Mouse (Mus musculus) lung, embryonic 15.5 days (tissue): Measurements from ENCODE around the gene Pheta2. TPM values are rescaled to one million over a fixed set of nuclear protein-coding genes. Genes with fewer than 3 reads are reported as not detected.
A peak's percentile ranks its signal among the peaks of the same experiment; 100 is the strongest.

Experiments used
- ATAC-seq: fragments of 200-750 bp; cut with Nextera tagmentation; 2 replicates; pipeline ENCODE4 v1.8.0; 2017; ENCODE audit warnings: moderate number of reproducible peaks, borderline replicate concordance; ENCODE audit not compliant: low FRiP score, low TSS enrichment; ENCODE audit errors: extremely low read depth
- H3K27ac ChIP-seq: fragments of 300-500 bp; sonication (generic); 2 replicates; pipeline ENCODE4 v1.5.1; 2015; ENCODE audit warnings: moderate library complexity, mild to moderate bottlenecking, inconsistent platforms
- H3K27me3 ChIP-seq: fragments of 300-500 bp; sonication (generic); 2 replicates; pipeline ENCODE4 v1.6.1; 2015; ENCODE audit warnings: inconsistent platforms
- H3K36me3 ChIP-seq: fragments of 300-500 bp; sonication (generic); 2 replicates; pipeline ENCODE4 v1.6.1; 2015; ENCODE audit warnings: inconsistent platforms
- H3K4me1 ChIP-seq: fragments of 300-500 bp; sonication (generic); 2 replicates; pipeline ENCODE4 v1.6.1; 2015; ENCODE audit warnings: inconsistent platforms
- H3K4me2 ChIP-seq: fragments of 300-500 bp; sonication (generic); 2 replicates; pipeline ENCODE4 v1.6.1; 2015; ENCODE audit warnings: inconsistent platforms, mild to moderate bottlenecking, moderate library complexity
- H3K4me3 ChIP-seq: fragments of 300-500 bp; sonication (generic); 2 replicates; pipeline ENCODE4 v1.5.1; 2015; ENCODE audit warnings: mild to moderate bottlenecking, inconsistent platforms
- H3K9ac ChIP-seq: fragments of 300-500 bp; sonication (generic); 2 replicates; pipeline ENCODE4 v1.6.1; 2015; ENCODE audit warnings: inconsistent platforms
- H3K9me3 ChIP-seq: fragments of 300-500 bp; sonication (generic); 2 replicates; pipeline ENCODE4 v1.6.1; 2016; ENCODE audit warnings: inconsistent platforms
- WGBS: fragments of 180-500 bp; shearing (Covaris S2); methylation state at CpG from one replicate; pipeline ENCODE4 v1.1.7; 2015; 5-methylcytosine and 5-hydroxymethylcytosine counted together
- polyA plus RNA-seq: library from polyadenylated mRNA; unstranded; fragments of >200 nt; fragmentation: Nextera tagmentation; extraction: Ambion mirVana; gene quantifications from 2 replicates; pipeline ENCODE4 v1.2.1, GENCODE M21; 2015

Gene Pheta2
- polyA plus RNA-seq, 1 experiment from 2014 or later, result 15.4 TPM

DNA sequence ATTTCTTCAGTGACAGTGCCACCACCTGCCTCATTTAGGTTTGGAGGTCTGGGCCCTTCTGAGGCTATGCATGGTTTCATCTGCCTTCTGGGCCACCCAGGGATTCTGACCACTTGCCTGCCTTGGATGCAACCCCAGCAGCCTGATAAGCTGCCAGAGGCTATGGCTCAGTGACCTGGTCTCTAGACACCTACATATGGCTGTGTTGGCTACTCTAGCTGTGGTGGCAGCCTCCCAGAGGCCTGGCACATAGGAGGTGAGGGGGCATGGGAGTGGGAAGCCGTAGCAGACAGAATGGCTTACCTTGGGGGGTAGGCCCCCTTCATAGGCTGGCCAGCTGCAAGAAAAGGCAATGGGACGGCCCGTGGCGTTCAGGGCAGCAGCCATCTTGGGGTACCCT, 3.5 kb upstream of the Pheta2 start:
- H3K36me3 ChIP-seq, result peaks cover 20% of the 10 kb centered on the region; the same call in 1 of the 2 replicates
- WGBS, result 84% methylated on average over 4 of the region's 4 CpGs

DNA sequence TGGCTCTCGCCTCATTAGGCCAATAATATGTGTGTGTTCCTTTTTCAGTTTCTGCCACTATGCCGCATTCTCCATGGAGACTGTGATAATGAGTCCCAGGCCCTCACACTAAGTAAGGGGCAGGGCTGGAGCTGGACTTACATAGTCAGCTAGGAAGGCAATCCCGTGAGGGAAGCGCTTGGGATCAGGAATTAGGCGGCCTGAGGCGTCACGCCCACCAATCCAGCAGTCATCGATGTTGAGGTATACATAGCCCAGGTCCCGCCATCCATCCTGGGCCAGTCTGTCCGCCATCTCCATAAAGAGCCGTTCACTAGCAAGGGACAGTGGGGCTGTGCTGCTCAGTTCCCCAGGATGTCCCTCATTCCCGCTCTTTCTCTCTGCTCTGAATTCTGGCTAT, 2.1 kb upstream of the Pheta2 start:
- Histone ChIP-seq H3K4me1 (peaks cover 20% of the 10 kb centered on the region), H3K27me3 (no peaks in the 10 kb centered on the region), H3K9ac (no peak overlapping the region), H3K4me3 (no peak overlapping the region), H3K27ac (no peak overlapping the region), H3K36me3 (peaks cover 18% of the 10 kb centered on the region; the same call in 1 of the 2 replicates), H3K4me2 (no peak overlapping the region), H3K9me3 (no peaks in the 10 kb centered on the region)
- WGBS, result 91% methylated on average over 12 of the region's 12 CpGs
- no peak for ATAC-seq

More for the DNA sequence above, 3.5 kb upstream of the Pheta2 start:
- peaks cover 11% of the 10 kb centered on the region for H3K4me1 ChIP-seq
- H3K27ac ChIP-seq, result no peak overlapping the region
- no peak for ATAC-seq
- no peaks in the 10 kb centered on the region for H3K9me3 ChIP-seq
- no peak overlapping the region for H3K9ac ChIP-seq
- no peak overlapping the region for H3K4me3 ChIP-seq
- H3K27me3 ChIP-seq, result no peaks in the 10 kb centered on the region
- no peak overlapping the region for H3K4me2 ChIP-seq

GRCm38 (mm10) chr15:82337875-82338274, 867 bp upstream of the Pheta2 start:
- peak overlapping the region; percentile 71 for H3K4me2 ChIP-seq
- no peaks in the 10 kb centered on the region for H3K9me3 ChIP-seq
- H3K27me3 ChIP-seq, result no peaks in the 10 kb centered on the region
- H3K4me1 ChIP-seq, result peaks cover 26% of the 10 kb centered on the region
- peaks cover 16% of the 10 kb centered on the region; the same call in 1 of the 2 replicates for H3K36me3 ChIP-seq
- H3K27ac ChIP-seq, result 0 out of 2 replicates have a peak overlapping the region, but pooled peaks have one; percentile 25
- H3K9ac ChIP-seq, result peak overlapping the region; percentile 56
- ATAC-seq, result 0 out of 2 replicates have a peak, but pooled peaks have one; percentile 1
- H3K4me3 ChIP-seq, result peak overlapping the region; percentile 57
- WGBS, result 8% methylated on average over 4 of the region's 4 CpGs

DNA sequence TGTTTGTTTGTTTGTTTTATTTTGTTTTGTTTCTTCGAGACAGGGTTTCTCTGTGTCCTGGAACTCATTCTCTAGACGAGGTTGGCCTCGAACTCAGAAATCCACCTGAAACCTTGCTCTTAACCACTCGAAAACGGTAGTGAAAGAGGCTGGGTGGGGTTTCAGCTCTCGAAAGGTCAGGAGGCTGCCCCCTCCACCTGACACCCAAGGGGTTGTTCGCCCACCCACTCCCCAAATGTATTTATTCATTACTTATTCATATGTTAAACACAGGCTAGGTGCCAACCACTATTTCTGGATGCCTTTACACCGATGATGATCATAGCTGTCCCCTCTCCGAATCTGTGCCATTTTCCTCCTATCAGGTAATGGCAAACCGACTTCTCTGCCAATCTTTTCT, 408 bp downstream of the Pheta2 start:
- peak overlapping the region; percentile 35 for H3K9ac ChIP-seq
- WGBS, result 49% methylated on average over 10 of the region's 10 CpGs
- peaks cover 26% of the 10 kb centered on the region for H3K4me1 ChIP-seq
- H3K27me3 ChIP-seq, result no peaks in the 10 kb centered on the region
- peak overlapping the region; percentile 71 for H3K4me2 ChIP-seq
- H3K27ac ChIP-seq, result no peak overlapping the region
- peak overlapping the region; percentile 57 for H3K4me3 ChIP-seq
- no peak for ATAC-seq
- H3K36me3 ChIP-seq, result peaks cover 16% of the 10 kb centered on the region; the same call in 1 of the 2 replicates
- no peaks in the 10 kb centered on the region for H3K9me3 ChIP-seq

DNA sequence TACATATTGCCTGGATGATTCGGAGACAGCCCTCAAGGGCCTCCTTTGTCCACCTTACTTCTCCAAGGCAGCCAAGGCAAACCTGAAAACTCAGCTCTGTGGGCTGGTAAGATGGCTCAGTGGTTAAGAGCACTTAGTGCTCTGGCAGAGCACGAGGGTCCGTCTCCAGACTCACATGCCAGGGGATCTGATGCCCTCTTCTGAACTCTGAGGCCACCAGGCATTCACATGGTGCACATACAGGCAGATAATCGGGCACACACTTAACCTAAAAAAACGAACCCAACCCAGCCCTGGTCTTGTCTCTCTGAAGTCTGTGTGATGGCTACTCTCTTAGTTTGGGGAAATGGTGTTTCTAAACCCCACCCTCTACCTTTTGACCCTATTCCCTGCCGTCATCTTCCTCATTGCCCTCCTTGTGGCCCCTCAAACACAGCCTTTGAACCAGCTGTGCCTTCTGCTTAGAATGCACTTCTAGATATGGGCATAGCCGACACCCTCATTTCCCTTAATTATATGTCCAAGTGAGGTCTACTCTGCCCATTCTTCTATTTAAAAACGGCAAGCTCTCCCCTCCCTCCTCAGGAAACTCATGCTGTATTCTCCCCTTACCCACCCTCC, 1.0 kb downstream of the Pheta2 start:
- Histone ChIP-seq H3K9ac (no peak overlapping the region), H3K36me3 (peaks cover 16% of the 10 kb centered on the region; the same call in 1 of the 2 replicates), H3K27ac (no peak overlapping the region), H3K4me1 (peaks cover 26% of the 10 kb centered on the region), H3K27me3 (no peaks in the 10 kb centered on the region), H3K4me3 (no peak overlapping the region), H3K9me3 (no peaks in the 10 kb centered on the region), H3K4me2 (0 out of 2 replicates have a peak overlapping the region, but pooled peaks have one; percentile 2)
- no peak for ATAC-seq
- 55% methylated on average over 8 of the region's 8 CpGs for WGBS

- Histone ChIP-seq H3K9ac (peak overlapping the region; percentile 70), H3K9me3 (no peaks in the 10 kb centered on the region), H3K27ac (peak overlapping the region; percentile 78), H3K27me3 (no peaks in the 10 kb centered on the region), H3K4me1 (peaks cover 26% of the 10 kb centered on the region), H3K36me3 (peaks cover 8% of the 10 kb centered on the region; the same call in 1 of the 2 replicates), H3K4me3 (peak overlapping the region; percentile 56), H3K4me2 (peak overlapping the region; percentile 78)
- ATAC-seq, result no peak
- 27% methylated on average over 21 of the region's 21 CpGs for WGBS
Observed at GRCm38 (mm10) chr15:82340414-82341035, 1.8 kb downstream of the Pheta2 start.

DNA sequence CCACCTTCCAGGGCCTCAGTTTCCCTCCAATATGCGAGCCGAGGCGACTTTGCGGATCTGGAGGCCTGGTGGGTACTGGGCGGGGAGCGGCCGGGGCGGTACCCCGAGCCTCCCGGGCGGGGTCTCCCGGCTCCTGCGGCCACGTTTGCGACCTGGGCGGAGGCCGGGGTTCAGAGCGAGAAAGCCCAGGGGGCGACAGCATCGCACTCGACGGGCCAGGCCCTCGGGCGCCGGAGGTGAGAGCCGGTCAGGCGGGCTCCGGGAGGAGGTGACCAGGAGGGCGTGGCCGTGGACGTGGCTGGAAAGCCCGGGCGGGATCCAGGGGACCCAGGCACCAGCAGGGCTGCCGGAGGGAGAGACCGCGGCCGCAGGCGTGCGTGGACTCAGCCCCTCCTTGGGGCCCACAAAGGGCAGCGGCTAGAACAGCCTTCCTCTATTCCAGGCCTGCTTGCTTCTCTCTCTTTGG, 2.3 kb downstream of the Pheta2 start:
- 2% methylated on average over 39 of the region's 40 CpGs for WGBS
- Histone ChIP-seq H3K9me3 (no peaks in the 10 kb centered on the region), H3K4me2 (peak overlapping the region; percentile 78), H3K9ac (peak overlapping the region; percentile 70), H3K4me1 (peaks cover 26% of the 10 kb centered on the region), H3K4me3 (peak overlapping the region; percentile 56), H3K27me3 (no peaks in the 10 kb centered on the region), H3K36me3 (0 out of 2 replicates have a peak, but pooled peaks cover 5% of the 10 kb centered on the region), H3K27ac (peak overlapping the region; percentile 78)
- peak; percentile 11; the same call in 1 of the 2 replicates for ATAC-seq

DNA sequence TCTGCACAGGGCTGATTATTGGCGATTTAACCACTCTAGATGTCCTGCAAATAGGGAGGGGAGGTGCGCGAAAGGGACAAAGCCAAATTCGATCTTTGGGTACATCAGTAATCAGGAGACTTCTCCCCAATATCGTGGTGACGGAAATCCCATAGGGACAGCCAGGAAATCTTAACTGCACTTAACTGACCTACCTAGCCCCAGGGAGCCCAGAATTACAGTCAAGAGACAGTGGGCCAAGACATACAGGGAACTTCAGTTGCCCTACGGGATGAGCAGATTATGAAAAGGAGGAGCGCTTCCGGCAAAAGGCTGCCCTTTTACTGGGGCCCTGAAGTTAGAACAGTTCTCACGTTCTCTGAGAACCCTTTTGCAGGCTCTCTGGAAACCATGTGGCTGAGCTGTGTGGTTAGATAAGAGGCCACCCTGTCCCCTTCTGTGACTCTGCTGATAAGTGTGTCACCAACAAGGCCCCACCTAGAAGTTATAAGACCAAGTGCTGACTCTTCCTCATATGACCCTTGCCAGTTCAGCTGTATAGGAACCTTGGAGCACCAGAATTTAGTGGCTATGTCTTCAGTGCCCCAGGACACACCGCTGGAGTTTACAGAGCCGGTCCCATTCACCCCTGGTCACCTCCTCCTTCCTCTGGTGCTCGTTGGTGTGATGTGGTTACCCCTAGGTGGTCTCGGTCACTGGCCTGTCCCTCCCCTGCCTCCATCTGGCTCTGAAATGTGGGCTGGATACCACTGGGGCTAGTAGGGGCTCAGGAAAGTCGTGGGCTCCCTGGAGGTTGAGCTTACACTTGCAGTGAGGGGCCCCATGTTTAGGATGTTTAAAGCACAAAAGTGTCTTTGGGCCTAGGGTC, 3.2 kb downstream of the Pheta2 start:
- H3K4me1 ChIP-seq, result peaks cover 30% of the 10 kb centered on the region
- 47% methylated on average over 15 of the region's 15 CpGs for WGBS
- H3K27ac ChIP-seq, result peak overlapping the region; percentile 78
- peak overlapping the region; percentile 78 for H3K4me2 ChIP-seq
- peak overlapping the region; percentile 56 for H3K4me3 ChIP-seq
- no peaks in the 10 kb centered on the region for H3K27me3 ChIP-seq
- peak overlapping the region; percentile 70 for H3K9ac ChIP-seq
- ATAC-seq, result no peak
- H3K36me3 ChIP-seq, result no peaks in the 10 kb centered on the region
- no peaks in the 10 kb centered on the region for H3K9me3 ChIP-seq

DNA sequence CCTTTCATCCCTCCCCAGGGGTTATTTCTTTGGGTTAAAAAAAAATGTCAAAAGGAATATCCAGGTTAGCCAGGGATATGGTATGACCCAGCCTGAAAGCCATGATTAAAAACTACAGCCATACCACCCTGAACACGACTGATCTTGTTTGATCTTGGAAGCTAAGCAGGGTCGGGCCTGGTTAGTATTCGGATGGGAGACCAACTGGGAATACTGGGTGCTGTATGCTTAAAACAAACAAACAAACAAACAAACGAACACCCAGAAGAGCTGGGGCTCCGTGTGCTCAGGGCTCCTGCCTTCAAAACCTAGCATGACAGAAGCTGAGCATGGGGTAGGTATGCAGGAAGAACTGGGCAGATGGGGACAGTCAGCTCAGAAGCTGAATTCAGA, 3.8 kb downstream of the Pheta2 start:
- no peak for ATAC-seq
- H3K27ac ChIP-seq, result no peak overlapping the region
- no peak overlapping the region for H3K4me2 ChIP-seq
- no peak overlapping the region for H3K9ac ChIP-seq
- no peak overlapping the region for H3K4me3 ChIP-seq
- 72% methylated on average over 5 of the region's 5 CpGs for WGBS
- no peaks in the 10 kb centered on the region for H3K36me3 ChIP-seq
- no peaks in the 10 kb centered on the region for H3K9me3 ChIP-seq
- no peaks in the 10 kb centered on the region for H3K27me3 ChIP-seq
- peaks cover 32% of the 10 kb centered on the region for H3K4me1 ChIP-seq

DNA sequence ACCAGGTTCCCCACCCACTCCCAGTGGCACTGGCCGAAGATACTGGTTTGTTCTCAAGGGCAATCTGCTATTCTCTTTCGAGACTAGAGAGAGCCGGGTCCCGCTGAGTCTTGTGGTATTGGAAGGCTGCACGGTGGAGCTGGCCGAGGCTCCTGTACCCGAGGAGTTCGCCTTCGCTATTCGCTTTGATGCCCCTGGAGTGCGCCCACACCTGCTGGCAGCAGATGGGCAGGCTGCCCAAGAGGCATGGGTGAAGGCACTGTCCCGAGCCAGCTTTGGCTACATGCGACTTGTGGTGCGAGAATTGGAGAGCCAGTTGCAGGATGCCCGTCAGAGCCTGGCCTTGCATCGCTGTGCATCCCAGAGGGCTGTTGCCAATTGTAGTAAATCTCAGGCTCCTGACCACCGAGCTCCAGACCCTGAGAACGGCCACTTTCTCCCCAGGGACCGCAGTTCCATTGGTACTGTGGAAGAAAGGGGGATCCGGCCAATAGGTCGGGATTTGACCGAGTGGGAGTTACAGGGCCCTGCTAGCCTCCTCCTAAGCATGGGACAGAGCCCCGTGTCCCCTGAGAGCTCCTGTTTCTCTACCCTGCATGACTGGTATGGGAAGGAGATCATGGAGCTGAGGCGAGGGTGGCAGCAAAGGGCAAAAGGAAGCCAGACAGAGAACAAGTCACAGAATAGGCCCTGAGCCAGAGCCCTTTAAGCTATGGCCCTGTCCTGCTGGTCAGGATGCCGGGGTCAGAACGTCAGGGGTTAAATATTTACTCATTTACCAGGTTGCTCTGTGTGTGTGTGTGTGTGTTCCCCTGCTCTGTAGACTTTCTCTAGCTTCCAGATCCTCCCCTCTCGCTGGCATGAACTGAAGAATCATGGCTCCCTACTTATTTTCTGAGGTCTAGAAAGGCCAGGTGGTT, 4.9 kb downstream of the Pheta2 start:
- Histone ChIP-seq H3K9ac (no peak overlapping the region), H3K27ac (no peak overlapping the region), H3K36me3 (peaks cover 10% of the 10 kb centered on the region), H3K4me2 (no peak overlapping the region), H3K4me3 (no peak overlapping the region), H3K27me3 (no peaks in the 10 kb centered on the region), H3K9me3 (no peaks in the 10 kb centered on the region), H3K4me1 (peaks cover 26% of the 10 kb centered on the region)
- ATAC-seq, result no peak
- 84% methylated on average over 27 of the region's 27 CpGs for WGBS

- no peaks in the 10 kb centered on the region for H3K9me3 ChIP-seq
- H3K36me3 ChIP-seq, result peaks cover 24% of the 10 kb centered on the region
- no peak overlapping the region for H3K4me3 ChIP-seq
- peaks cover 26% of the 10 kb centered on the region for H3K4me1 ChIP-seq
- 83% methylated on average over 6 of the region's 6 CpGs for WGBS
- no peak overlapping the region for H3K9ac ChIP-seq
- H3K27me3 ChIP-seq, result no peaks in the 10 kb centered on the region
- no peak for ATAC-seq
- no peak overlapping the region for H3K4me2 ChIP-seq
- no peak overlapping the region for H3K27ac ChIP-seq
Observed at GRCm38 (mm10) chr15:82344971-82345370, 6.2 kb downstream of the Pheta2 start.
